Mouse (Mus musculus): ENCODE data around the gene Srpk2.

DNA sequence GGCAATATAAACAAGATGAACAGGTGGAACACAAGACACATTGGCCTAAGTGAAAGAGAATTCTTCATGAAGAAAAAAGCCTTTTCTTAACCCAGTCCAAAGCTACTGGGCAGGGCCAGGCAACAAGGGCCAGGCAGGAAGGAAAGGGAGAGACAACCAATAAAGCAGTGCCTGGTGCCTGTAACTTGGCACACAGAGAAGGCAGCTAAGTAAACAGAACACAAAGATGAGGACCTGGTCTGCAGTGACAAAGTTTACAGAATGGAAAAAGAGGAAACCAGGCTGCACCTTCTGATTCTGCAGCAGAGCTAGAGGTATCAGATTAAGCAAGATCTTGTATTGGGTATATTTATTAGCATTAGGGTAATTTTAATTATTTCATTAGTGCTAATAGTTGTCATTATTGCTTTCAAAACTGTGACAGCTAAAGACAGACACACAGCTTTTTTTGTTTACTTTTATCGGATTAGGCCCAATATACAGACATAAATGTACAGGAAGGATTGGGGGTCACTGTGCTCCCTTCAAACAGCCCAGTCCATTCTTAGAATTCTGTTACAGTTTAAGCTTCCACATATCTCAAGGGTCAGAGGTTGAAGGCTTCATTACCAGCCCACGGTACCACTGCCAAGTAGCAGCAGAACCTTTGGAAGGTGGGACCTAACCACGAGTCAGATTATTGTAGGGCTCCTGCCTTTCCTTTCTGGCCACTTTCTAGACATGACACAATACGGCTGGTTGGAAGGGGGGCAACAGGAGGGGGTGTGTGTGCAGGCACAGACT, 121.9 kb downstream of the Srpk2 start:
- TF ChIP-seq EP300 (IDR thresholded peaks at IDR 0.05; ENCODE audit: low read depth in 1 of 2, low read length in 2 of 2) (no peak), CHD2 (IDR thresholded peaks at IDR 0.05; ENCODE audit: low read length) (no peak), MAX (IDR thresholded peaks at IDR 0.05; ENCODE audit: low read length) (no peak), CTCF (IDR thresholded peaks at IDR 0.05 in 2 of 3, conservative IDR thresholded peaks at IDR 0.05 in 1 of 3; ENCODE audit: control insufficient read depth in 1 of 3, insufficient read depth in 1 of 3, low read depth in 2 of 3, low read length in 3 of 3, poor library complexity in 1 of 3, severe bottlenecking in 1 of 3) (no peak), CHD1 (IDR thresholded peaks at IDR 0.05; ENCODE audit: low read depth, low read length) (no peak), POLR2A (IDR thresholded peaks at IDR 0.05; ENCODE audit: control insufficient read depth in 1 of 2, insufficient read depth in 1 of 2, low read depth in 1 of 2, low read length in 2 of 2, poor library complexity in 1 of 2) (no peak), TBP (IDR thresholded peaks at IDR 0.05; ENCODE audit: low read depth, low read length) (no peak), TCF12 (IDR thresholded peaks at IDR 0.05; ENCODE audit: low read depth, low read length) (no peak), BHLHE40 (IDR thresholded peaks at IDR 0.05; ENCODE audit: borderline replicate concordance, low read depth, low read length) (no peak), POLR2AphosphoS2 (IDR thresholded peaks at IDR 0.05; ENCODE audit: low read length) (no peak), ELF1 (IDR thresholded peaks at IDR 0.05; ENCODE audit: low read depth, low read length) (no peak)
